Mouse (Mus musculus) cerebellum, adult 9-10 months (tissue): Measurements from ENCODE around the gene Mn1.

Experiments
- DNase-seq: peaks from one replicate; pipeline ENCODE4 v3.0.0; 2022

Mn1 gene

GRCm38 (mm10) chr5:111490599-111490998 is 73.4 kb downstream of the Mn1 start:
- DNase-seq, result no peak

GRCm38 (mm10) chr5:111491485-111491884 is 74.3 kb downstream of the Mn1 start:
- DNase-seq, result no peak

GRCm38 (mm10) chr5:111500036-111500435 is 82.9 kb downstream of the Mn1 start:
- DNase-seq, result no peak

- no peak for DNase-seq
Observed at GRCm38 (mm10) chr5:111501691-111502441, 84.7 kb downstream of the Mn1 start.

DNA sequence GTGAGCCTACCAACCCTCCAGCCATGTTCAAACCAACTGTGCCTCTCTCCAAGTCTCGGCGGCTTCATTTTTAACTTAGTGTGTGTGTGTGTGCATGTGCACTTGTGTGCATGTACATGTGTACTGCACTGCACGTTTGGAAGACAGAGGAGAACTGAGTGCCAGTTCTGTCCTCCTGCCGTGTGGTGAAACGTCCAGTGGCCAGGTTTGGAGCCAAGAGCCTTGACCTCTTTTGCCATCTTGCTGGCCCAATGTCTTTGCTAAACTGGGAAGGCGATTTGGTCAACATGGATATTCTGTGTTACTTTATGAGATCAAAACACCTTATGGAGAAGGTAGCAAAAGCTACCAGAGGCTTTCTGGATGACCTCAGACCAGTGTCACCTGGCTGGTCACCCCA is 88.1 kb downstream of the Mn1 start:
- no peak for DNase-seq

DNA sequence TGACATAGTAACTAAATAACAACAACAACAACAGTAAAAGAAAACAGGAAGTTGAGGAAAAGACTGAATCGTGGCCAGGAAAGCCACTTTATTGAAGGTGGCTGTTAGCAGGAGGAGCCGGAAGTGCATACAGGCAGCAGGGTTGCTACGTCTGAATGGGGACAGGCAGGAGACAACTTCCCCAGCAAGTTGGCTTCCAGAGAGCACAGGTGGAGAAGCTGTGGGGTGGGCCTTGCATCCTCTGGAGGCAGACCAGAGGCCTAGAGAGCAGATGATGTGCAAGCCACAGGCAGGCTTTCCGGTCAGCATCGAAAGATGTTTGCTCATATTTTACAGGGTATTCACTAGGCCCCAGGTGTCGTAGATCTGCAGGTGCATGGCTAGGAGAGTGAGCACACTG is 88.7 kb downstream of the Mn1 start:
- no peak for DNase-seq

DNA sequence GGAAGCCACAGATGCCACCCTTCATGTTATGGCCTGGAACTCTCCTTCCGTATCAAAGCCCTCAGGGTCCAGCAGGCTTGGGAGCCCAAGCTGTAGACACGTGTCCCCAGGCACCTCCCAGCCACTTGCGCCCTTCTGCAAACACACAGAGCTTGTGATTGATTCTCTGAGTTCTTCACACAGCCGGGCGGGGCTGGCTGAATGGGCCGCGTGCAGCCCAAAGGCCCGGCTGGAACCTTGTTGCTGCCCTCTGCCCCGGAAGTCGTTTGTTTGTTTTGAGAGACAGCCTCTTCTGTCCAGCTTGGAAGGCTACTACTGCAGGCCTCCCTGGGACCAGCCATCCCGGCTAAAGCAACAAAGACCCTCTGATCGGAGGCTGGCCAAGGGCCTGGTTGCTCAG is 89.2 kb downstream of the Mn1 start:
- DNase-seq, result no peak
